Mouse (Mus musculus) heart, embryonic 11.5 days (tissue): Measurements from ENCODE around the gene Cdh20. TPM values are rescaled to one million over a fixed set of nuclear protein-coding genes. Genes with fewer than 3 reads are reported as not detected.

Experiments
- ATAC-seq: fragments of 200-750 bp; cut with Nextera tagmentation; replicated peaks from 2 replicates; pipeline ENCODE4 v1.8.0; 2017; ENCODE audit warnings: moderate library complexity; ENCODE audit not compliant: insufficient number of reproducible peaks, low FRiP score, low TSS enrichment
- H3K27ac ChIP-seq: fragments of 300-500 bp; sonication (generic); 2 replicates; pipeline ENCODE4 v1.5.1; 2014; ENCODE audit warnings: mild to moderate bottlenecking, low read depth, low read length
- H3K27me3 ChIP-seq: fragments of 300-500 bp; sonication (generic); 2 replicates; pipeline ENCODE4 v1.6.1; 2014; ENCODE audit warnings: mild to moderate bottlenecking, low read length, mixed read lengths; ENCODE audit not compliant: control insufficient read depth, insufficient read depth
- H3K36me3 ChIP-seq: fragments of 300-500 bp; sonication (generic); 2 replicates; pipeline ENCODE4 v1.6.1; 2014; ENCODE audit warnings: mild to moderate bottlenecking, low read length, moderate library complexity, mixed read lengths; ENCODE audit not compliant: control insufficient read depth, insufficient read depth
- H3K4me1 ChIP-seq: fragments of 300-500 bp; sonication (generic); 2 replicates; pipeline ENCODE4 v1.6.1; 2014; ENCODE audit warnings: low read length; ENCODE audit not compliant: control insufficient read depth, insufficient read depth
- H3K4me2 ChIP-seq: fragments of 300-500 bp; sonication (generic); 2 replicates; pipeline ENCODE4 v1.6.1; 2014; ENCODE audit warnings: mild to moderate bottlenecking, moderate library complexity
- H3K4me3 ChIP-seq: fragments of 300-500 bp; sonication (generic); 2 replicates; pipeline ENCODE4 v1.5.1; 2014; ENCODE audit warnings: low read depth, low read length
- H3K9ac ChIP-seq: fragments of 300-500 bp; sonication (generic); 2 replicates; pipeline ENCODE4 v1.6.1; 2014; ENCODE audit warnings: mild to moderate bottlenecking, low read depth, low read length, moderate library complexity
- H3K9me3 ChIP-seq: fragments of 300-500 bp; sonication (generic); replicated peaks from 2 replicates; pipeline ENCODE4 v1.6.1; 2016; ENCODE audit warnings: low read length; ENCODE audit not compliant: control insufficient read depth
- WGBS: fragments of 180-500 bp; shearing (Covaris S2); extraction: QIAGEN DNeasy Blood & Tissue Kit; methylation state at CpG from one replicate; pipeline ENCODE4 v1.1.7; 2014; ENCODE audit not compliant: insufficient replicate concordance; 5-methylcytosine and 5-hydroxymethylcytosine counted together
- polyA plus RNA-seq: library from polyadenylated mRNA; unstranded; fragments of >200 nt; fragmentation: Nextera tagmentation; extraction: Ambion mirVana; gene quantifications from 2 replicates; pipeline ENCODE4 v1.2.1, GENCODE M21; 2014

Cdh20 gene
- polyA plus RNA-seq: 0.47 and 0.69 TPM in 2 replicates

- H3K4me2 ChIP-seq: peak within 1 kb of the TSS; percentile 94
- peak within 1 kb of the TSS; percentile 22; the same call in 1 of the 2 replicates for H3K27ac ChIP-seq
- peak within 1 kb of the TSS; percentile 63 for H3K9ac ChIP-seq
- no peaks in the 10 kb centered on the region for H3K4me1 ChIP-seq
- peak; percentile 74; the same call in 1 of the 2 replicates for ATAC-seq
- H3K4me3 ChIP-seq: peak within 1 kb of the TSS; percentile 54
- H3K9me3 ChIP-seq: no peaks in the 10 kb centered on the region
- 0 out of 2 replicates have a peak, but pooled peaks cover 2% of the 10 kb centered on the region for H3K27me3 ChIP-seq
- under 1% methylated on average over 45 of the region's 46 CpGs for WGBS
- H3K36me3 ChIP-seq: no peaks in the 10 kb centered on the region
Observed at GRCm38 (mm10) chr1:104768371-104769249, at the start of gene Cdh20. Gene Cdh20, plus strand, starts transcription at chr1:104768529.

GRCm38 (mm10) chr1:104746816-104747215 lies 21.5 kb upstream of the Cdh20 start:
- no peaks in the 10 kb centered on the region for H3K27me3 ChIP-seq
- WGBS: 17% methylated on average over 1 of the region's 1 CpGs
- H3K27ac ChIP-seq: no peak overlapping the region
- H3K9ac ChIP-seq: no peak overlapping the region
- ATAC-seq: no peak
- H3K9me3 ChIP-seq: no peaks in the 10 kb centered on the region
- H3K36me3 ChIP-seq: no peaks in the 10 kb centered on the region
- H3K4me1 ChIP-seq: no peaks in the 10 kb centered on the region
- no peak overlapping the region for H3K4me2 ChIP-seq
- no peak overlapping the region for H3K4me3 ChIP-seq

- Histone ChIP-seq H3K36me3 (no peaks in the 10 kb centered on the region), H3K27me3 (no peaks in the 10 kb centered on the region), H3K4me2 (no peak overlapping the region), H3K9me3 (no peaks in the 10 kb centered on the region), H3K9ac (no peak overlapping the region), H3K4me3 (no peak overlapping the region), H3K4me1 (no peaks in the 10 kb centered on the region), H3K27ac (no peak overlapping the region)
- no peak for ATAC-seq
- WGBS: 59% methylated on average over 4 of the region's 4 CpGs
Observed at GRCm38 (mm10) chr1:104747438-104747837, 20.9 kb upstream of the Cdh20 start.

- no peak overlapping the region for H3K27ac ChIP-seq
- no peaks in the 10 kb centered on the region for H3K27me3 ChIP-seq
- no peak for ATAC-seq
- no peaks in the 10 kb centered on the region for H3K9me3 ChIP-seq
- no peaks in the 10 kb centered on the region for H3K4me1 ChIP-seq
- WGBS: 49% methylated on average over 8 of the region's 8 CpGs
- H3K9ac ChIP-seq: no peak overlapping the region
- no peaks in the 10 kb centered on the region for H3K36me3 ChIP-seq
- no peak overlapping the region for H3K4me3 ChIP-seq
- no peak overlapping the region for H3K4me2 ChIP-seq
Observed at GRCm38 (mm10) chr1:104754483-104754882, 13.8 kb upstream of the Cdh20 start.

- Histone ChIP-seq H3K4me1 (no peaks in the 10 kb centered on the region), H3K36me3 (no peaks in the 10 kb centered on the region), H3K9ac (no peak overlapping the region), H3K4me2 (no peak overlapping the region), H3K27me3 (no peaks in the 10 kb centered on the region), H3K27ac (no peak overlapping the region), H3K9me3 (no peaks in the 10 kb centered on the region), H3K4me3 (no peak overlapping the region)
- 28% methylated on average over 4 of the region's 4 CpGs for WGBS
- no peak for ATAC-seq
Observed at GRCm38 (mm10) chr1:104755896-104756295, 12.4 kb upstream of the Cdh20 start.

GRCm38 (mm10) chr1:104769250-104769607 lies 900 bp downstream of the Cdh20 start:
- Histone ChIP-seq H3K4me2 (peak overlapping the region; percentile 94), H3K27me3 (0 out of 2 replicates have a peak, but pooled peaks cover 2% of the 10 kb centered on the region), H3K9ac (peak overlapping the region; percentile 63), H3K4me1 (no peaks in the 10 kb centered on the region), H3K9me3 (no peaks in the 10 kb centered on the region), H3K4me3 (peak overlapping the region; percentile 54), H3K36me3 (no peaks in the 10 kb centered on the region), H3K27ac (peak overlapping the region; percentile 22; the same call in 1 of the 2 replicates)
- ATAC-seq: 0 out of 2 replicates have a peak, but pooled peaks have one; percentile 35
- under 1% methylated on average over 12 of the region's 12 CpGs for WGBS

- 65% methylated on average over 4 of the region's 4 CpGs for WGBS
- no peak for ATAC-seq
- no peak overlapping the region for H3K9ac ChIP-seq
- H3K4me1 ChIP-seq: no peaks in the 10 kb centered on the region
- H3K4me3 ChIP-seq: no peak overlapping the region
- 0 out of 2 replicates have a peak, but pooled peaks cover 2% of the 10 kb centered on the region for H3K27me3 ChIP-seq
- no peaks in the 10 kb centered on the region for H3K36me3 ChIP-seq
- no peaks in the 10 kb centered on the region for H3K9me3 ChIP-seq
- H3K4me2 ChIP-seq: no peak overlapping the region
- H3K27ac ChIP-seq: no peak overlapping the region
Observed at GRCm38 (mm10) chr1:104771937-104772336, 3.6 kb downstream of the Cdh20 start.

- ATAC-seq: no peak
- no peaks in the 10 kb centered on the region for H3K9me3 ChIP-seq
- no peak overlapping the region for H3K27ac ChIP-seq
- H3K9ac ChIP-seq: no peak overlapping the region
- no peak overlapping the region for H3K4me3 ChIP-seq
- H3K36me3 ChIP-seq: no peaks in the 10 kb centered on the region
- 0 out of 2 replicates have a peak, but pooled peaks cover 2% of the 10 kb centered on the region for H3K27me3 ChIP-seq
- H3K4me2 ChIP-seq: no peak overlapping the region
- no peaks in the 10 kb centered on the region for H3K4me1 ChIP-seq
- 85% methylated on average over 2 of the region's 2 CpGs for WGBS
Observed at GRCm38 (mm10) chr1:104773207-104773606, 4.9 kb downstream of the Cdh20 start.
